Mouse (Mus musculus) WW6 (cell line): ENCODE measurements around the gene Cby1.
"Not testable (repeated sequence)": the region's sequence is repeated elsewhere in the genome, so short reads cannot be mapped to it uniquely, and the experiment has no call there.

Source experiments
- DNase-seq: peaks from one replicate; pipeline ENCODE4 v3.0.0-alpha.2; 2013; ENCODE audit warnings: low read depth, low spot score

The Cby1 gene

GRCm38 (mm10) chr15:79658531-79659375 lies at the start of gene Cby1, which contains the start of gene Fam227a:
Cby1 (plus strand) TSS chr15:79659199.
Fam227a (minus strand) TSS chr15:79658956.
- DNase-seq, result peak; percentile 78

GRCm38 (mm10) chr15:79609226-79609625 lies 49.8 kb upstream of the Cby1 start:
- DNase-seq, result no peak

DNA sequence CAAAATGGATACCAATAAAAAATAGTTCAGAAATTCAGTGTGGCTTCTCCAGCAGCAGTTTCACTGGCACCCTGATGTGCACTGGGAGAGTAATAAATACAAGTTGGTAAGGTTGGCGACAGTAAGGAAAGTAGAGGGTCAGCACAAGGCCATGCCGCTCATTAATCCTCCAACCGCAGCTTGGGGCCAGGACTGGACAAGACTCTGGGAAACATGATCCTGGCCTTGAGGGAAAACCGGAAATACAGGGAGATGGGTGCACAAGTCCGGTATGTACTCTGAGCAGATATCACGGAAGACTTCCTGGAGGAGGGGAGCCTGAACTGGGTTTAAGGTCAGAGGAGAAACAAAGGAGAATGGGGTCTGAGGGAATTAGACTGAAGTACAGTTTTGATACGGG lies 43.5 kb upstream of the Cby1 start:
- DNase-seq, result no peak

DNA sequence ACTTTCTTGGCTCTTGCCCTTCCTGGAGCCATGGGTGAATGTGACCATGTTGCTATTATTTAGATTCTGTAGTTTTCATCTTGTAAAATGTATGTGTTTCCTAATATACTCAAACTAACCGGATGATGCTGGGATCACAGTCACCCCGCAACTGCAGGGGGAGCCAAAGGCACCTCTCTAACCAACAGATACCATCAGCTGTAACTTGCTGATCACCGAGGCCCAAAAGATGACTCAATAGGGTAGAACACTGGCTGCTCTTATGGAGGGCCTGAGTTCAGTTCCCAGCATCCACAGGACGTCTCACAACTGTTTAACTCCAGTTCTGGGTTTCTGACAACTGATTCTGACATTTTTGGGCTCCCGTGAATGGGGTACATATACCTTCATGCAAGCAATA lies 42.3 kb upstream of the Cby1 start:
- DNase-seq, result no peak

DNA sequence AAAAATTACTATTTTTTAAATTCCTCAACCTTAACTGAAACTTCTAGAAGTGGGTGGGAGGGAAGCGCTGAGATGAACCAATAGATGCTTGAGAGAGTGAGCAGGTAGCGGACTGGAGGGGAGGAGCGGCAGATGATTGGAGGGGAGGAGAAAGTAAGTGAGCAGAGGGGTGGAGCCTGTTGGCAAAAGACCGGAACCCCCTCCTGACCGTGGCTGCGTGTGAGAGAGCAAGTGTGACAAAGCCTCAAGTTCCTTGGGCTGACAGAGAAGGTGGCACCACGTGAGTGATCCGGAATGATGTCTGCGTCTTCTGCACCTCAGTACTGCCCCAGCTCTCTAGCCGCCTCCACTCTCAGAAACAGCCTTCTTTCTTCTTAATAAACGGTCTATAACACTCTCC lies 41.9 kb upstream of the Cby1 start:
- DNase-seq, result no peak

- DNase-seq, result no peak
Observed at GRCm38 (mm10) chr15:79618456-79618855, 40.5 kb upstream of the Cby1 start.

GRCm38 (mm10) chr15:79619770-79620414 lies 39.1 kb upstream of the Cby1 start:
- DNase-seq, result no peak

- DNase-seq, result peak; percentile 40
Observed at GRCm38 (mm10) chr15:79630471-79630870, 28.5 kb upstream of the Cby1 start.

DNA sequence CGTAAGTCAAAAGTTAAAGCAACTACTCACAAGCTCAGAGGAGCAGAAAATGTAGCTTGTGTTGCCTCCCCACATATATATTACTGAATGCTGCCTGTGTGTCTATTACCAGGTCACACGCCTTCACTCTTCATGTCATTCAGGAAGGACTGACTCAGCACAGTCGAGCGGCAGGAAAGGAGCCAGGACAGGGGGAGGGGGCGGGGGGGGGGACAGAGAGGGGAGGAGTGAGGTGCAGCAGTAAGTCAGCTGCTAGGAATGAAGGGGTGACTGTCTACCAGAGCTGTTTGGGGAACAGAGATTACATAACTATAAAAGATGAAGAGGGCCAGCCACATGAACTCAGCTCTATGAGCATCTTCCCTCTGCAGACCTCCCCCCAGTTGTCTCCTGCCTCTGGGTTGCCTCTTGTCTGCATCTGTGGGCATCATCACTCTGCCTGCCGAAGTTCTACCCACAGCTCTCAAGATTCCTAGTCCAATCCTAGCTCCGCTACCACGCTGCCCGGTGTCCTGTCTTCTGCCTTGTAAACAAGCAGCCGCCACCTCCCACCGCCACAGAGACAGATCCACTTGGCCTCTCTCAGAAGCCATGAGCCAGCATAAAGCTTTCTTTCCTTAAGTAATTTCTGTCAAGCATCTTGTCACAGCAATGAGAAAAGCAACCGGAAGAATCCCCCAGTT lies 17.7 kb upstream of the Cby1 start:
- no peak for DNase-seq

DNA sequence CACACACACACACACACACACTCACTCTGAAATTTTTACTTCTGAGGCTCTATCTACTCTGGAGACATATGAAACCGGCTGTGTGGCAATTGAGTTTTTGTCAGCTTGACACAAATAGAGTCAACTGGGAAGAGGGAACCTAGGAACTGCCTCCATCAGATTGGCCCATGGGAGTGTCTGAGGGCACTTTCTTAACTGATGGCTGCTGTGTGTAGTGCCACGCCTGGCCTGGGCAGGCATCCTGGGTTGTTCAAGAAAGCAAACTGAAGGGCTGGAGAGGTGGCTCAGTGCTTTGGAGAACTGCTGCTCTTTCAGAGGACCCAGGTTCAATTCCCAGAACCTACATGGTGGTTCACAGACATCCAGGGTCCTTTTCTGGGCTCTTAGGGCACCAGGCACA lies 13.5 kb upstream of the Cby1 start:
- no peak for DNase-seq

DNA sequence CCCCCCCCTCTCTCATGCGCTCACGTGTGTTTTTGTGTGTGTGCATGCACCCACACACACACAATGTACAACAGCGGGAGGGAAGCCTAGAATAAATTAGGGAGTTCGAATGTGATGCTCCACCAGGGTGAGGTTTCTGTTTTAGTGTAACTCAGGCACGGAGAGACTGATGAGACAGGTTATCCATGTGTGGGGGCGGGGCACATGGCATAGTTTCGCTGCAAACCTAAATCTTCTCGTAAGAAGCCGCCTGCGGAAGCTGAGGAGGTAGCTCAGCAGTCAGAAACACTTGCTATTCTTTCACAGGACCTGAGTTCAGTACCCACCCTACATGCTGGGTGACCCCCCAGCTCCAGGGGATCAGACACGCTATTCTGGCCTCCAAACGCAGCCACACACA lies 10.9 kb upstream of the Cby1 start:
- DNase-seq, result no peak

DNA sequence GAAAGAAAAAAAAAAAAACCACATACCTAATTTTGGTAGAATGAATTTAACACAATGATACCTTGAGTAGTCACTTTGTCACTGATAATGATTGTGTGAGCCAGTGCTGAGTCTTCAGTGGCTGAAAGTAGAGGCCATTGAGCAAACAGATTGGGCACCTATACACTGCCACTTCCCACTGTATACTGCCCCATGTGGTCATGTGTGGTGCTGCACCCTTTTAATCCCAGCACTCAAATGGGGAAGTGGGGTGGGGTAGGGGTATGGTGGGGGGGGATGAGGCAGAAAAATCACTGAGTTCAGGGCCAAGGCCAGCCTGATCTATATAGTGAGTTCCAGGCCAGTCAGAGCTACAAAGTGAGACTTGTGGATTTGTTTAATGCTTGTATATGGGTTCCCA lies 8.4 kb upstream of the Cby1 start:
- no peak for DNase-seq

DNA sequence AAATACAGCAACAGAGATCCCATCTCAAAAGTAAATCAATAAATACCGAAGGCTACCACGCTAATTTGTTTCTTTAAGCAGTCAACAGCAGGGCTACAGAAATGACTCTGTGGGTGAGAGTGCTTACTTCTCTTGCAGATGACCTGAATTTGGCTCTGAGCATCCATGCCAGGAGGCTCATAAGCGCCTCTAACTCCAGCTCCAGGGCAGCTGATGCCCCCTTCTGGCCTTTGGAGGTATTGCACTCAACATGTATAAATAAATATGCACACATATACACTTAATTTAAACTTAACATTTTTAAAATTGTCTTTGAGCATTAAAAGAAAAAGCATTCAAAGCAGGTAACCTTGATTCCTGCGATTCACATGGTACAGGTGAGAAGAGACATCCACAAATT lies 7.5 kb upstream of the Cby1 start:
- DNase-seq, result no peak

DNA sequence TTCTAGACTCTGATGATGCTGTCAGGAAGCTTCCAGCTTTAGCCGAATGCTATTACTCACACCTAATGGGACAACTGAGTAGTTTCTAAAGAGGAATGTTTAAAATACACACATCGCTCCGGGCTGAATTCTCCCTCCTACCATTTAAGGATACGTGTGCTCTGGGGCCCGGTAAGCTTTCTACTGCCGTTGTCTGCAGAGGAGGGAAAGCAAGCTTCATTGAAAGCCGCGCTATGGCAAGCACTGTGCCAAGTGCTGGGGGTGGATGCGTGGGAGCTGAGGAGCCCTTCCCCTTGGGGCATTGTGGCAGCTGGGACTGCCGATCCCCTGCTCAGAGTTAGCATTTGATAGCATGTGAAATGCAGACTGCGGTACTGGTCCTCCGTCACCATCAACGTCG lies 2.5 kb upstream of the Cby1 start:
- DNase-seq, result no peak

- peak; percentile 83 for DNase-seq
Observed at GRCm38 (mm10) chr15:79657837-79658530, 1.0 kb upstream of the Cby1 start.

DNA sequence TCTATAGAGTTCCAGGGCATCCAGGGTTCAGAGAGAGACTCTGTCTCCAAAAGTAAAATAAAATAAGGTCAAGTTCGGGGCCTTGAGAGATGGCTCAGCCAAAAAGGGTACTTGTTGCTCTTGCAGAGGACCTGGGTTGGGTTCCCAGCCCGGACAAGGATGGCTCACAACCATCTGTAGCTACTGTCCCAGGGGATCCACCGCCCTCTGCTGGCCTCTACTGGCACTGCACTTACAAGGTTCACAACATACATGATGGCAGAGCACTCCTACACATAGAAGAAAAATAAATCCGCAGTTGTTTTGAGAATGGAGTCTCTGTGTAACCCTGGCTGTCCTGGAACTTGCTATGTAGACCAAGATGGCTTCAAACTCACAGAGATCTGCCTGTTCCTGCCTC lies 2.9 kb downstream of the Cby1 start:
- DNase-seq, result peak; percentile 61

GRCm38 (mm10) chr15:79664666-79665065 lies 5.7 kb downstream of the Cby1 start:
- DNase-seq, result no peak

DNA sequence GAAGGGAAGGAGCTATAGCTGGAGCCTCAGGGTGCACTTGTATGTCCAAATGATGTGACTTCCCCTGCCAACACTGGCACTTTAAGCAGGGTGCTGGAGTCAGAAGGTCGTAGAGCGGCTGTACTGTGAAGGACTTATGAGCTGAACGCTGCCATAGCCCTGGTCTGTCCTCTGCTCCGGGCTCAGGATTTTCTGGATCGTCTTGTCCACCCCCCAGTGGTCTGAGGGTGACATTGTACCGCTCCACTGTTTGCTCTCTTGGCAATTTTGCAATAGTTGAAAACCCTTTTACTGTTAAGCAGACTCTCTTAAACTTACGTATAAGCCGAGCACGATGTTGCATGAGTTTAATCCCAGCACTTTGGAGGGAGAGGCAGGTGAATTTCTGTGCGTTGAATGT lies 10.2 kb downstream of the Cby1 start:
- no peak for DNase-seq

- DNase-seq, result peak; percentile 61
Observed at GRCm38 (mm10) chr15:79670249-79670971, 11.4 kb downstream of the Cby1 start, which contains the start of gene Tomm22. Tomm22 (plus strand) TSS chr15:79670861.

- no peak for DNase-seq
Observed at GRCm38 (mm10) chr15:79670972-79671299, 11.9 kb downstream of the Cby1 start.

DNA sequence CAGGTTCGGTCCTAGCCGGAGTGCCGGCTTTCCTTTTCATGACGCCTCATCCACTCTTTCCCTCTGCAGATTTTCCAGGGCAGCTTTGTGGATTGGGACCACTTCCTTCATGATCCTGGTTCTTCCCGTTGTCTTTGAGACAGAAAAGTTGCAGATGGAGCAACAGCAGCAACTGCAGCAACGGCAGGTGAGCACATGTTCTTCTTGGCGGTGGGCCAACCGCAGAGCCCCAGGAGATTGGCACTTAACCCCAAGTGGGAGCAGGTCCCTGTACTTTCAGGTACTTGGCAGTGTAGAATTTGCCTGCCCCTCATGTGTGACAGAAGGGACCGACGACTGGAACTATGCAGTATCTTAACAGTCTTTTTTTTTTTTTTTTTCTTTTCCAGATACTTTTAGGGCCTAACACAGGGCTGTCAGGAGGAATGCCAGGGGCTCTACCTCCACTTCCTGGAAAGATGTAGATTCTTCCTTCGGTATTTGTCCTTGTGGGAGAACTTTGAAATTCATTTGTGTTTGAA lies 12.9 kb downstream of the Cby1 start:
- DNase-seq, result not testable (repeated sequence)
